ENCODE assay signal across 28 mouse cellular contexts in genomic region chr12:105253796-105254195, GRCm38 (mm10). TPM values are rescaled to one million over a fixed set of nuclear protein-coding genes. Genes with fewer than 3 reads are reported as not detected.
"Had no signal": no experiment of that assay in that cellular context is flagged by ENCODE, and none has a peak within 500 bp of the region (broad histone marks: within the 10 kb centered on the region; RNA-seq: fewer than 3 reads in every experiment).

No protein-coding gene starts in this region.

- H3K4me3 ChIP-seq: liver, embryonic 12.5 days; liver, embryonic 15.5 days; lung, embryonic 15.5 days; midbrain, embryonic 12.5 days; midbrain, embryonic 15.5 days; neural tube, embryonic 12.5 days; neural tube, embryonic 15.5 days had no signal

- ATAC-seq: liver, embryonic 12.5 days; midbrain, embryonic 15.5 days had no signal

- H3K4me2 ChIP-seq: liver, embryonic 12.5 days; liver, embryonic 15.5 days; lung, embryonic 15.5 days; midbrain, embryonic 12.5 days; midbrain, embryonic 15.5 days; neural tube, embryonic 12.5 days; neural tube, embryonic 15.5 days had no signal

- H3K27ac ChIP-seq: liver, embryonic 12.5 days; liver, embryonic 15.5 days; lung, embryonic 15.5 days; midbrain, embryonic 12.5 days; midbrain, embryonic 15.5 days; neural tube, embryonic 12.5 days; neural tube, embryonic 15.5 days had no signal

- DNase-seq: kidney, adult 18-20 months; kidney, adult 9 months; kidney, postnatal 14 days; kidney, postnatal 4 days; left cerebral cortex, postnatal 4 days; liver; lung, adult 18-20 months; lung, postnatal 10 days; lung, postnatal 36 days; retina, postnatal 1 day; right cerebral cortex, postnatal 25 days; spleen, adult 18-20 months; thymus, adult 2 months; thymus, postnatal 14 days; thymus, postnatal 4 days had no signal

- H3K9me3 ChIP-seq: liver, embryonic 12.5 days; liver, embryonic 15.5 days; lung, embryonic 15.5 days; midbrain, embryonic 12.5 days; midbrain, embryonic 15.5 days; neural tube, embryonic 12.5 days; neural tube, embryonic 15.5 days had no signal

- H3K27me3 ChIP-seq: liver, embryonic 12.5 days; liver, embryonic 15.5 days; lung, embryonic 15.5 days; midbrain, embryonic 12.5 days; midbrain, embryonic 15.5 days; neural tube, embryonic 12.5 days; neural tube, embryonic 15.5 days had no signal

- H3K4me1 ChIP-seq: liver, embryonic 12.5 days; liver, embryonic 15.5 days had no signal

- H3K36me3 ChIP-seq: liver, embryonic 12.5 days; liver, embryonic 15.5 days; lung, embryonic 15.5 days; midbrain, embryonic 12.5 days; midbrain, embryonic 15.5 days; neural tube, embryonic 12.5 days; neural tube, embryonic 15.5 days had no signal

- H3K9ac ChIP-seq: liver, embryonic 12.5 days; liver, embryonic 15.5 days; lung, embryonic 15.5 days; midbrain, embryonic 12.5 days; midbrain, embryonic 15.5 days; neural tube, embryonic 12.5 days; neural tube, embryonic 15.5 days had no signal

RNA-seq across cellular contexts. Expression of gene Tcl1, which starts 31.2 kb away (rescaled TPM):
- total RNA-seq: layer of hippocampus, adult 18-20 months; layer of hippocampus, postnatal 14 days; left cerebral cortex, adult 8-10 months; left cerebral cortex, postnatal 14 days; left cerebral cortex, postnatal 4 days had no signal
- polyA plus RNA-seq: kidney, embryonic 16.5 days; liver, embryonic 12.5 days; liver, embryonic 15.5 days; lung, embryonic 15.5 days; midbrain, embryonic 12.5 days; midbrain, embryonic 15.5 days; neural tube, embryonic 12.5 days; neural tube, embryonic 15.5 days; stomach, embryonic 16.5 days had no signal

RNA-seq across cellular contexts. Expression of gene Tcl1b4, which starts 52.0 kb away (rescaled TPM):
- total RNA-seq: layer of hippocampus, adult 18-20 months; layer of hippocampus, postnatal 14 days; left cerebral cortex, adult 8-10 months; left cerebral cortex, postnatal 14 days; left cerebral cortex, postnatal 4 days had no signal
- polyA plus RNA-seq: kidney, embryonic 16.5 days; liver, embryonic 12.5 days; liver, embryonic 15.5 days; lung, embryonic 15.5 days; midbrain, embryonic 12.5 days; midbrain, embryonic 15.5 days; neural tube, embryonic 12.5 days; neural tube, embryonic 15.5 days; stomach, embryonic 16.5 days; thymus, adult 2 months had no signal
